Mouse (Mus musculus) spleen, adult 2 months (tissue): ENCODE results near the gene Slmap.
A peak's percentile ranks its signal among the peaks of the same experiment; 100 is the strongest.

ENCODE experiments used
- CTCF ChIP-seq: fragments of 200-500 bp; IDR thresholded peaks from 2 replicates; pipeline ENCODE4 v1.5.1; 2011; ENCODE audit warnings: mild to moderate bottlenecking, inconsistent platforms; ENCODE audit not compliant: insufficient read depth, insufficient read length, insufficient replicate concordance; ENCODE audit errors: extremely low read depth
- POLR2A ChIP-seq: fragments of 200-500 bp; IDR thresholded peaks from 2 replicates; pipeline ENCODE4 v1.6.1; 2011; ENCODE audit warnings: low read depth, low read length, inconsistent platforms

- TF ChIP-seq CTCF (no peak), POLR2A (peak; percentile 89)
Observed at GRCm38 (mm10) chr14:26579346-26580343, 44.9 kb upstream of the Slmap start.
